Mouse (Mus musculus) G1E-ER4 (cell line): ENCODE measurements around the gene Tnfrsf9. TPM values are rescaled to one million over a fixed set of nuclear protein-coding genes. Genes with fewer than 3 reads are reported as not detected.

Experiments used
- GATA1 ChIP-seq: IDR thresholded peaks from one replicate; pipeline ENCODE4 v1.8.0; 2012; ENCODE audit warnings: low read length, inconsistent platforms
- polyA plus RNA-seq: library from polyadenylated mRNA; stranded (reverse); fragments of >175 nt; gene quantifications from 2 replicates; pipeline ENCODE4 v1.2.3, GENCODE M21; 2012

Tnfrsf9 gene
- not detected in 2 replicates for polyA plus RNA-seq

DNA sequence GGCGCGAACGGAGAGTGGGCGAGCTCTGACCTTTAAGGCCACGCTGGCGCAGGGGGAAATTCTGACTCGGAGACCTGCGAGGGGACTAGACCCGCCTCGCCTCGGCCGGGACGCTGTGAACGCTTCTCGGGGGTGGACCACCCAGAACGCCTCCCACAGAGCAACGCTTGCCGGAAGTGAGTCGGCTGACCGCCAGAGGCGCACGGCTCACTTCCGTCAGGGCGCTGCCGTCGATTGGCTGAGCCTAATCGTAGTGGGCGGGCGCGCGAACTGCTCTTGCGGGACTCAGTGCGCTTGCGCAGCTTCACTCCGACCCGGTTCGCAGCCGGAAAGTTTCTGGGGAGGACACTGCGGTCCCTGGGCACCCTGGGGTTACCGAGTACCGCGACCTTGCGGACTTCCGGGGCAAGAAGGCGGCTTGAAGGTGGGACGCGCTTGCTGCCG lies at the start of gene Tnfrsf9, which contains the start of gene Park7:
Tnfrsf9 (plus strand) TSS at position 273 of the 444 bp plus-strand sequence.
Park7 (minus strand) TSS at position 148 of the 444 bp plus-strand sequence.
- TF ChIP-seq GATA1: no peak

DNA sequence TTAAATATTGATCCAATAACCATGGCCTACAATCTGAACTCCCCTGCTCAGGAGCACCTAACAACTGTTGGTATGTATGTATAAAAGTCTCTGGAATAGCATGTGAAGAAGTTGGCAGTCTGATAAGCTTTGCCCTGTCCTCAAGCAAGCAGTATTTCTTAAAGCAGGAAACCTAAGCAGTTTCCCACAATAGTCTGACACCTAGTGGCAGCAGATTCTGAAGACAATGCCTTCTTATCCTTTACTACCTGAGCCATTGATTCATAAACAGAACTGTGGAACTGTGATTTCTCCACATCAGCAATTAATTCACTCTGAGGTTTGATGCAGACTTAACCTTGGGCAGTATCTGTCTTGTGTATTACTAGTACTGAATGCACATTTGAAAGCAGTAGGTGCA lies 49.0 kb upstream of the Tnfrsf9 start:
- TF ChIP-seq GATA1: no peak

DNA sequence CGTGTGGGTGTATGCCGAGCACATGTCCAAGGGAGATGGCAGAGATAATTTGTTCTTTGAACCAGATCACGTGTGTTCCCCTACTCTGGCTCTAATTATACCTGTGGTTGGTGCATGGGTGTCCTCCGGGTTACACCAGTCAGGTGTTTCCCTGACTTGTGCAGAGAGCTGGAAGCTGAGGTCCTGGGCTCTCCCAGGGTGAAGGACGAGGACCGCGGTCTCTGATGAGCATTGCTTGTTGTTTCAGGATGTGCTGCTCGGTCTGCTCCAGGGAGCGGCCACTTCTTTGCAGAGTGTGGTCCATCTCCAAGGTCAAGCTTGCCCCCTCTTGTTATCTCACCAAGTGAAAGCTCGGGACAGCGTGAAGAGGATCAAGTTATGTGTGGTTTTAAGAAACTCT lies 48.3 kb upstream of the Tnfrsf9 start:
- TF ChIP-seq GATA1: no peak

DNA sequence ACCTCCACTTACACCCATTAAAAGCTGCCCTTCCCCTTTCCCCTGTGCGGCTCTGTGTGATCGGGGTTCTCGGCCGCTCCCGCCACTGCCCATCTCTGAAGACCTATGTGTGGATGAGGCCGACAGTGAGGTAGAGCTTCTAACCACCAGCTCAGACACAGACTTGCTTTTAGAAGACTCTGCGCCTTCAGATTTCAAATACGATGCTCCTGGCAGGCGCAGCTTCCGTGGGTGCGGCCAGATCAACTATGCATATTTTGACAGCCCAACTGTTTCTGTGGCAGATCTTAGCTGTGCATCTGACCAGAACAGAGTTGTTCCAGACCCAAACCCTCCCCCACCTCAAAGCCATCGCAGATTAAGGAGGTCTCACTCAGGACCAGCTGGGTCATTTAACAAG lies 47.9 kb upstream of the Tnfrsf9 start:
- no peak for TF ChIP-seq GATA1

DNA sequence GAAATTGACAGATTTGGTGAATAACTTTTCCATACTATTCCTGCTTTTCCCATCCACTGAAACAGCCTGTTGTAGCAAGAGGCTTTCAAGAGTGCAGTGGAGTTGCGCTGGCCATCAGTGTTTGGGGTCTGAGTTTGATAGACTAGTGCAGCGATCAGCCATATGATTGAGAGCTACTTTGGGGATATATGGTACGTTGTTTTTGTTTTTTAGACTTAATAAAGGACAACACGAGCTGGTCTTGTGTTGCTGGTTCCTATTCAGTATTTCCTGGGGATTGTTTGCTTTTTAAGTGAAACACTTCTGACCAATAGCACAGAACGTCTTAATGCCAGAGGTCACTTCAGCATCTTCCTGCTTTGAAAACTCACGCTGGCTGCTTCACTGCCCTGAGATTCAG lies 46.2 kb upstream of the Tnfrsf9 start:
- no peak for TF ChIP-seq GATA1

DNA sequence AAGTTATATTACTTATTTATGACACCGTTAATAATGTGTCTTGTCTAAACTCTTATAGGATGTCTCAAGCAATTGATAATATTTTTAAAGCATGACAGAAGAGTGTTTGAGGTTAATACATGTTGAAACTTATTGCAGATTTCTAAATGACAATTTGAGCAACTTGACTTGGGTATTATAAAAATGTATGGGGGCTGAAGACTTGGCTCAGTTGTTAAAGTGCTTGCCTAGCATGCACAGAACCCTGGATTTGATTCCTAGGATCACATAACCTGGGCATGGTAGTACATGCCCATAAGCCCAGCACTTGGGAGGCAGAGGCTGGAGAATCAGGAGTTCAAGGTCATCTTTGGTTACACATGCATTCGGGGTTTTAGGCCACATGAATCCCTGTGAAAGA lies 45.5 kb upstream of the Tnfrsf9 start:
- TF ChIP-seq GATA1: no peak

DNA sequence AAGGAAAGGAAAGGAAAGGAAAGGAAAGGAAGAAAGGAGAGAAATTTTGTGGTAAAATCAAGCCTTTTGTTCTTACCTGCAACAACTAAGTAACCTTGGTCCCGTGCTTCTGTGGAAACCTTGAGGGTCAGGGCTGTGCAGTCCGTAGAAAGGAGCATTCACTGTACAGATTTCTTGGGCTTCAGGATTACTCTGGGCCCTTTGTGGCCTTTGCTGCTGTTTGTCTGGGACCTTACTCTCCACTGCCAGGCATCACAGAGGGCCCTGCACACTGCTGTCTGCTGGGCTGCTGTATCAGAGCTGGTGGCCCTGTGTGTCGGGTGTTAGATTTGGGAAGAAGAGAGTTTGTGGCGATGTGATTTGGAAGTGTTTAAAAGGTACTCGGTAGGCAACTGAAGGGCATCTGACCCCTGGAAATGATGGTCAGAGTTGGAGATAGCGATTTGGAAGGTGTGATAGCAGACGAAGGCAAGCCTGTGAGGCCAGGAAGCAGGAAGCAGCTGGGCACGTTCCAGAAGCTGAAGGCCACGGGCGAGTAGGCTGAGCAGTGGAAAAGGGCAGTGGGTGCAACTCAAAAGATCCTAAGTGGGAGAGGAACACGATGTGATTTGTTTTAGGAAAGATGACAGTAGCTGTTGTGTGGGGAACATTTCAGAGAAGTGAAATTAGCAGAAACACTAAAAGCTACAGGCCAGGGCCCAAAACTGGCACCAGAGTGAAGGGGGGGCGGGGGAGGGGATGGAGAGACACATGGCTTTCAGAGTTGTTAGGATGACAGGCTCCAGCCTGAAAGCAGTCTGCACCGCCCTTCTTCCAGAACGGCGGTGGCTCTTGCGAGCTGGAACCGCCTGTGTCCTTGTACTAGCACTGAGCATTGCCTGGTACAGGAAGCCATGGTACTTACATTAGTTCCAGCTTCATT lies 44.8 kb upstream of the Tnfrsf9 start:
- no peak for TF ChIP-seq GATA1

DNA sequence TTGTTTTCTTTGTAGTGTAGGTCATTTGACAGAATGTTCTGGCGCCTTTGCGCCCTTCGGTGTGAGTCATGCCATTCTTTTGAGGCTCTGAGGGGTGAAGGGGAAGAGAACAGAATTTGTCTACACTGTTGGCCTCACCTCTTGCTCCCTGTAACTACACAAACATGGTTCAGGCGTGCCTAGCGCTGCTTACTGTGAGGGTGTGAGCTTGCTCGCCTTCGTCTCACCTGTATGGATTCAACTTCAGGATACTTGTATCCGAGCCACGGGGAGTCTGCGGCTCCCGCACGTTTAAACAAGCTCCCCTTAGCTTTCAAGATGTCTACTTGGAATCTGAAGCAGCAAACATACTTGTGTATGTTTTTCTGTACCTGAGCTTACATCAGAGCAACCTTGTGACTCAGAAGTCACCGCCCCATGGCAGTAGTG lies 43.4 kb upstream of the Tnfrsf9 start:
- no peak for TF ChIP-seq GATA1

DNA sequence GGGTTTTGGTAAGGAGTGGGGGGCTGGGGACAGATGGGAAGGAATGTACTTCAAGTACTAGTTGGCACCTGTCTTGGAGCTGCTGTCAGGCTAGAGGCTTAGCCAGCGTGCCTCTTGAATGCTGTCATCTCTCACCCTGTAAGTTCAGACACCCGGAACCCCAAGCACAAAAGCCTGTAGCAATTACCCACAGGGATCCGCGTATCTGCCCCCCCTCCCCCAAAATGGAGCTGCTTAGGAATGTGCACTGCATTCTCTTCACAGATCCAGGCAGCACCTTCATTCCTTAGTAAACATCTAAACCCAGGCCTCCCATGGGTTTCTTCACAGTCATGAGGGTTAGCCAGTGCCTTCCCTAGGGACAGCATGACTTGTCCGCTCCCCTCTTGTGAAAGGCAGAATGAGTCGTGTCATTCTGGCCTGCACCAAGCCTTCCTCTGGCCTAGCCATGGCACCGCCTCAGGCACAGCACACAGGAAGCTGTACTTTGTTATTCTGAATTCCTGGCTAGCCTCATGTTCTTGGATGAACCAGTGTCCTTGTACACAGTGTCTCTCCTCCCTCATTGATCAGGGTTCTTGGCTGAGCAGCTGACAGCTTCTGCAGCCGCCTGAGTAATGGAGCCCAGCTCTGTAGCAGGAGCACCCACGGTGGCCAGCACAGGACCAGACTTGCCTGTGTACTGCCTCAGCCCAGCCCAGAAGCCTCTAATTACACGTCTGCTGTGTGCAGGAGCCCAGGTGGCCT lies 42.8 kb upstream of the Tnfrsf9 start:
- TF ChIP-seq GATA1: no peak

DNA sequence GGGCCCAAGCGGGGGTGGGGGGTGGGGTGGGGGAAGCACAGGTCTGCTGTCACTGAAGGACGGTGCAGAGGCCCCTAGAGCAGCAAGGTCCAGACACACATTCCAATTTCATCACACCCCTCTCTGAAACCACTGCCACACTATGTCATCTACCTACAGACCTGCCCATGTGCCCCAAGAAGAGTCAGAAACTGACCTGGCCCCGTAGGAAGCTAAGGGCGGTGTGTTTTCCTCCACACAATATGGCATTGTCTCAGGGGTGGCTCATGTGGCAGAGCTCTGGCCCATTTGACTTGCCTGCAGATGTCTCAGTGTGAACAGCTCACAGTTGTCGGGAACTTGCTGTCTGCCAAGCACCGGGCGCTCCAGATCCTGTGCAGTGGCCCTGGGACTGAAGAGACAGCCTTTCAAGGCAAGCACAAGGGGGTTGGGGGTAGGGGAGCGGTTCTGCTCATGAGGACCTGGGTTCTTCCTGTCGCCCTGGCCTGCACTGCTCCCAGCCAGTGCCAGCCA lies 42.2 kb upstream of the Tnfrsf9 start:
- TF ChIP-seq GATA1: no peak

DNA sequence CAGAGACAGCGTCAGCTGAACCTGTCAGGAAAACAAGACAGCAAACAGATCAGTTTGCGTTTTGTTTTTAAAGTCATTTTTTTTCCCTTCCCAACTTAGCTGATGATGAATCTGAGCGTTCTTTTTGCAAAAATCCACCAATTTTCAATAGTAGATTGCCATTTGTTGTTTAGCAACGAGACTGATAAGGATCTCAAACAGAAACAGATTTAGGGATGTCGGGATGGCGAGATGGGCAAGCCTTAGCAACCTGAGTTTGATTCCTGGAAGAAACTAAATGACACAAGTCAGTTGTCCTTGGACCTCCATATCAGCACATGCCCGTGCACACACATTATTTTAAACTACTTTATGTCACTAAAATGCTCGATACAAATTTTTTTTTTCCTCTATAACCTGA lies 41.7 kb upstream of the Tnfrsf9 start:
- TF ChIP-seq GATA1: no peak

DNA sequence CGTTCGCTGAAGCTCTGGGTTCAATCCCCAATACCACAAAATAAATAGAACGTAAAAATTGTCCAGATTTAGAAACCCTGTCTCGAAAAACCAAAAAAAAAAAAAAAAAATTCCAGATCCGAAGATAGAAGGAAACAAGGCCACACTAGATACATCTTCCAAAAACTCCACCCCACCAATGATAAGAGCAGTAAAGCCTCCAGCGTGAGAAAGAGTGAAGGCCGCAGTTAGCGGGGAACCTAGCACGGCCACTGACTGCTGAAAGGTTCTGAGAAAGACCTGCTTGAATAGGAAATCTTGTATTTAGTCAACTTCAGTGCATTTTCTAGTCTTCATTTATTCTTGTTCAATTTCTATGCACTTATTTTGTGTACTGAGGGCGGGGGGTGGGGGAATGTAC lies 39.0 kb upstream of the Tnfrsf9 start:
- TF ChIP-seq GATA1: no peak

DNA sequence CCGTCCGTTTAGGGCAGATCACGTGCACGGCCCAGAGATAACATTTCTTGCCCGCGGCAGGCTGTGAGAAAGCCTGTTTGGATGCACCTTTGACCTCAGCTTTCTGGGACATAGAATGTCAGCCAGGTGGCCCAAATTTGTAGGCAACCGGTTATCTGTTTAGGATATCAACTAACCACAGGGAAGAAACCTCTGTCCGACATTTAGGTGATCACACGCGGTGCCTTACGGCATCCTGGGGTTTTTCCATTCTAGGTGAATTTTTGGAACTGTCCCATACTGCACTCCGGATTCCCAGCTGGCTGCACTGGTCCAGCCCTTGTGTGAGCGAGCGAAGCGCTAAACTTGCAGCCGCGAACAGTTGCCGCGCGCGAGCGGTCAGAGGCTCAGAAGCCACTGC lies 34.7 kb upstream of the Tnfrsf9 start:
- no peak for TF ChIP-seq GATA1

DNA sequence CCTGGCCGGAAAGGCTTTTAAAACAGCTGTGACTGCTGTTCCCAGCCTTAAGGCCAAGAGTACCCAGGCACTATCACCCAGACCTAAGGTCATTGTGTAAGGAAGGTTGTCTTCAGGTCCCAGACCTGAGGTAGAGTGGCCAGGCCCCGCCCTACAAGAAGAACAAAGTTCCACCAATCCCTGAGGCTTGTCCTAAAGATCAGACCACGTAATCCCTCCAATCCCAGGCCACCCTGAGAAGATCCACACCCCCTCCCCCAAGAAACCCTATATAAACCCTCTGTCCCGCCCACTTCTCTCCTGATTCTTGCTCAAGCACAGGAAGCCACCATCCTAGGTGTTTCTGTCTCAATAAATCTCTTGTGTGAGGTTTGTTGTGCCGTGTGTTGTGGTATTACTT lies 34.0 kb upstream of the Tnfrsf9 start:
- no peak for TF ChIP-seq GATA1

DNA sequence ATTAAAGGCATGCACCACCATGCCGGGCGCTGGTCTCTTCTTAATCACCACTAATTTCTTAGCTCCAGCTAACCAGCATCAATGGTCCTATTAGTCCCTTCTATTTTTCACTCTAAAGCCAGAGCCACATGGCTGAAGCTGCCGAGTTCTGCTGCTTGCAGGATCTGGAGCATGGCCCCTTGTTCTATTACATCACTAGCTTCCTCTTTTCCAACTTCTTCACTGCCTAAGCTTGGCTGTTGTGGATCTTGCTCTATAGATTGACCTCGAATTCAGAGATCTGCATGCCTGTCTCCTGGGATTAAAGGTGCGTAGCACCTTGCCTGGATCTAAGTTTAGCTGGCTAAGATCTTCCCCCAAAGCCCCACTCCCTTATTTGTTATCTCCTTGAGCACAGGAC lies 31.7 kb upstream of the Tnfrsf9 start:
- TF ChIP-seq GATA1: no peak

DNA sequence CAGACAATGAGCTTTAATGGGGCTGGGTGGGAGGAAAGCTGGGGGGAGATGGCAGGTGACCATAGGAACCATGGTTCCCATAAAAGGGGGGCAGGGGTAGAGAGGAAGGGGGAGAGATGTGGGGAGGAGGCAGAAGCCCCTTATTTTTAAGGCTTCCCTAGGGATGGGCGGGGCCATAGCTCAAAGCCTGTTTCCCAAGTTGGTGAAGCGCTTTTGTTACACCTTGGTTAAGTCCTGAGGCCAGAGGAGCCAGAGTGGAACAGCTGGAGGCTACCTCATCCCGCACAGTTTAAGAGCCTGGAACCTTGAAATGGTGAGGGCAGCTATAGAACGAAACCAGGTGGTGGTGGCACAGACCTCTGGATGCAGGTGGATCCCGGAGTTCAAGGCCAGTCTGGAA lies 26.5 kb upstream of the Tnfrsf9 start:
- TF ChIP-seq GATA1: no peak
